Mouse (Mus musculus) lung, postnatal 0 days (tissue): ENCODE measurements around the gene Cyp2s1. TPM values are rescaled to one million over a fixed set of nuclear protein-coding genes. Genes with fewer than 3 reads are reported as not detected.

ENCODE experiments used
- ATAC-seq: fragments of 200-750 bp; cut with Nextera tagmentation; 2 replicates; pipeline ENCODE4 v1.8.0; 2017; ENCODE audit warnings: moderate library complexity
- DNase-seq: peaks from one replicate; pipeline ENCODE4 v3.0.0-alpha.2; 2016; ENCODE audit warnings: low spot score
- H3K27ac ChIP-seq: fragments of 300-500 bp; sonication (generic); 2 replicates; pipeline ENCODE4 v1.5.1; 2014; ENCODE audit warnings: antibody characterized with exemption, mild to moderate bottlenecking, low read length, mixed read lengths
- H3K27me3 ChIP-seq: fragments of 300-500 bp; sonication (generic); replicated peaks from 2 replicates; pipeline ENCODE4 v1.6.1; 2014; ENCODE audit warnings: low read length, mixed read lengths; ENCODE audit not compliant: insufficient read depth
- H3K36me3 ChIP-seq: fragments of 300-500 bp; sonication (generic); 2 replicates; pipeline ENCODE4 v1.6.1; 2014; ENCODE audit warnings: low read length, mixed read lengths; ENCODE audit not compliant: insufficient read depth
- H3K4me1 ChIP-seq: fragments of 300-500 bp; sonication (generic); 2 replicates; pipeline ENCODE4 v1.6.1; 2014; ENCODE audit warnings: antibody characterized with exemption, low read depth, low read length, mixed read lengths; ENCODE audit not compliant: insufficient read depth
- H3K4me2 ChIP-seq: fragments of 300-500 bp; sonication (generic); replicated peaks from 2 replicates; pipeline ENCODE4 v1.6.1; 2014; ENCODE audit warnings: low read depth, mild to moderate bottlenecking, low read length, moderate library complexity, mixed read lengths
- H3K4me3 ChIP-seq: fragments of 300-500 bp; sonication (generic); 2 replicates; pipeline ENCODE4 v1.5.1; 2014; ENCODE audit warnings: low read depth, low read length
- H3K9ac ChIP-seq: fragments of 300-500 bp; sonication (generic); replicated peaks from 2 replicates; pipeline ENCODE4 v1.6.1; 2014; ENCODE audit warnings: low read depth, mild to moderate bottlenecking
- H3K9me3 ChIP-seq: fragments of 300-500 bp; sonication (generic); 2 replicates; pipeline ENCODE4 v1.6.1; 2016; ENCODE audit warnings: low read length, mixed read lengths
- CTCF ChIP-seq: IDR thresholded peaks from 2 replicates; pipeline ENCODE4 v1.5.1; 2016; ENCODE audit warnings: antibody characterized with exemption, mild to moderate bottlenecking
- EP300 ChIP-seq: IDR thresholded peaks from 2 replicates; pipeline ENCODE4 v1.6.1; 2016; ENCODE audit warnings: antibody characterized with exemption, mild to moderate bottlenecking, control low read depth
- WGBS: fragments of 180-500 bp; shearing (Covaris S2); extraction: QIAGEN DNeasy Blood & Tissue Kit; methylation state at CpG from one replicate; pipeline ENCODE4 v1.1.7; 2014; 5-methylcytosine and 5-hydroxymethylcytosine counted together
- polyA plus RNA-seq: library from polyadenylated mRNA; unstranded; fragments of >200 nt; fragmentation: Nextera tagmentation; extraction: Ambion mirVana; gene quantifications from 2 replicates; pipeline ENCODE4 v1.2.1, GENCODE M21; 2015

Gene Cyp2s1
- polyA plus RNA-seq, 1 experiment from 2014 or later = 53.1 TPM

- Histone ChIP-seq H3K9me3 (no peaks in the 10 kb centered on the region), H3K27me3 (no peaks in the 10 kb centered on the region), H3K36me3 (no peaks in the 10 kb centered on the region), H3K4me2 (no peak overlapping the region), H3K4me3 (no peak overlapping the region), H3K9ac (no peak overlapping the region), H3K4me1 (peaks cover 10% of the 10 kb centered on the region; the same call in 1 of the 2 replicates), H3K27ac (peak overlapping the region; percentile 40; the same call in 1 of the 2 replicates)
- DNase-seq (peak; percentile 62), ATAC-seq (peak; percentile 74)
- 40% methylated on average over 10 of the region's 10 CpGs for WGBS
- TF ChIP-seq CTCF = no peak
- peak; percentile 76 for TF ChIP-seq EP300
Measured at GRCm38 (mm10) chr7:25835188-25835891, 18.6 kb upstream of the Cyp2s1 start.

GRCm38 (mm10) chr7:25831557-25832530, 15.1 kb upstream of the Cyp2s1 start:
- no peak for TF ChIP-seq CTCF
- TF ChIP-seq EP300 = no peak
- peaks cover 10% of the 10 kb centered on the region; the same call in 1 of the 2 replicates for H3K4me1 ChIP-seq
- 59% methylated on average over 10 of the region's 10 CpGs for WGBS
- no peaks in the 10 kb centered on the region for H3K36me3 ChIP-seq
- no peak overlapping the region for H3K4me2 ChIP-seq
- no peak for ATAC-seq
- H3K27ac ChIP-seq = no peak overlapping the region
- H3K9me3 ChIP-seq = no peaks in the 10 kb centered on the region
- no peaks in the 10 kb centered on the region for H3K27me3 ChIP-seq
- no peak overlapping the region for H3K9ac ChIP-seq
- DNase-seq = peak; percentile 35
- no peak overlapping the region for H3K4me3 ChIP-seq

DNA sequence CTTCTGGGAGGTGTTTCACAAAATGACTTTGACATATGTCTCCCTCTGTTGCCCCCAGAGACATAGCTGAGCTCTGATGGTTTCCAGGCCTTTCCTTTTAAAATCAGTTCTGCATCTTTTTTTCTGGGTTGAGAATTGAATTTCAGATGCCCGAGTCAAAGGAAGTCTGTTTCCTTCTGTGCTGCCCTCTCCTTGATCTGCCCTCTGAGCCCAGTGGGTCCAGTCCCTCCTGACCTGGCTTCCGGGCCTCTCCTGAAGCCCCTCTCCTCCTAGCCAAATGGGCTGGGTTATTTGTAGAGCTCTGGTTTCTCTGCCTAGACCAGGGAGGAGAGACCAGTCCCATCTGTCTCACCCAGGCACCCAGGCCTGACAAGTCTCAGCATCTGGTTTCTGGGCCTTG, 13.5 kb upstream of the Cyp2s1 start:
- Histone ChIP-seq H3K27ac (no peak overlapping the region), H3K36me3 (no peaks in the 10 kb centered on the region), H3K4me3 (no peak overlapping the region), H3K9ac (no peak overlapping the region), H3K27me3 (no peaks in the 10 kb centered on the region), H3K4me2 (no peak overlapping the region), H3K4me1 (peaks cover 2% of the 10 kb centered on the region; the same call in 1 of the 2 replicates), H3K9me3 (no peaks in the 10 kb centered on the region)
- WGBS = 43% methylated on average over 2 of the region's 2 CpGs
- no peak for TF ChIP-seq EP300
- no peak for TF ChIP-seq CTCF
- no peak for ATAC-seq
- DNase-seq = no peak

DNA sequence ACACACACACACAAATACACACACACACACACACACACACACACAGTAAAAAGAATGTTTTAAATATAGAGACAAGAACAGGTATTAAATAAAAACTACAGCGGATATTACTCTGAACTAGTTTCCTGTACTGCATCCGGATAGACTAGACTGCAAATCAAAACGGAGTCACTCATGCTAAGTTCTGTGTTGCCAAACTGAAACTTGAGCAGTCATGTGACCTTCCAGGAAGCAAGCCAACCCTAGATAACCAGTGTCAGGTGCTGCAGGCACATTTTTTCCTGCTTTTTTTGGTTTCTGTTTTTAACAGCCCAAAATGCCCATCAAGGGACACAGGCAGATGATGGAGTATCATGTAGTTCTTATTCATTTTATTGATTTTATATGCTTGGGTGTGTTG, 10.5 kb upstream of the Cyp2s1 start:
- WGBS = 16% methylated on average over 3 of the region's 3 CpGs
- Histone ChIP-seq H3K9me3 (no peaks in the 10 kb centered on the region), H3K4me1 (no peaks in the 10 kb centered on the region), H3K36me3 (no peaks in the 10 kb centered on the region), H3K27me3 (no peaks in the 10 kb centered on the region), H3K4me3 (no peak overlapping the region), H3K27ac (no peak overlapping the region), H3K4me2 (no peak overlapping the region), H3K9ac (no peak overlapping the region)
- ATAC-seq (peak; percentile 70), DNase-seq (peak; percentile 74)
- TF ChIP-seq EP300 = no peak

DNA sequence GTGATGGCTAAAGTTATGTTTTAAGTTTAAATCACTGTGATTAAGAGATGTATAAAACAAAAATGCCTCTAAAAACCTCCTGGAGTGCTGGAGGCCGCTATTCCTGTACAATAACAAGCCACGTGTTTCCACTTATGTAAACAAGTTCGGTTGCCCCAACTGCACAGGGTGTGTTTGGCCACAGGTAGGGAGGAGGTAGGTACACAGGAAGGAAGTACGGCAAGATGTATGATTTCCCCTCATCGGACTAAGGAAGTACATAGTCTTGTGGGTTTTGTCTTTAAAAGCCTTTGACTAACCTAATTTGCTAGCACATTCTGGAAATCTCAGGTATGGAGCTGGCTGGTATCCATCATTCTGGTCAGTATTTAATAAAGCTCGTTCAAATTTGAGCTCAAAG, 9.3 kb upstream of the Cyp2s1 start:
- ATAC-seq (no peak), DNase-seq (no peak)
- H3K4me2 ChIP-seq = no peak overlapping the region
- H3K9me3 ChIP-seq = no peaks in the 10 kb centered on the region
- no peak overlapping the region for H3K9ac ChIP-seq
- H3K4me1 ChIP-seq = no peaks in the 10 kb centered on the region
- no peak overlapping the region for H3K4me3 ChIP-seq
- TF ChIP-seq EP300 (no peak), CTCF (no peak)
- WGBS = 50% methylated on average over 6 of the region's 6 CpGs
- no peaks in the 10 kb centered on the region for H3K36me3 ChIP-seq
- no peak overlapping the region for H3K27ac ChIP-seq
- H3K27me3 ChIP-seq = no peaks in the 10 kb centered on the region

- 45% methylated on average over 9 of the region's 9 CpGs for WGBS
- H3K9me3 ChIP-seq = no peaks in the 10 kb centered on the region
- no peak overlapping the region for H3K27ac ChIP-seq
- H3K4me1 ChIP-seq = no peaks in the 10 kb centered on the region
- no peak for DNase-seq
- H3K9ac ChIP-seq = no peak overlapping the region
- H3K4me2 ChIP-seq = no peak overlapping the region
- TF ChIP-seq CTCF (no peak), EP300 (no peak)
- H3K36me3 ChIP-seq = no peaks in the 10 kb centered on the region
- H3K27me3 ChIP-seq = no peaks in the 10 kb centered on the region
- H3K4me3 ChIP-seq = no peak overlapping the region
- ATAC-seq = no peak
Measured at GRCm38 (mm10) chr7:25825043-25825442, 8.3 kb upstream of the Cyp2s1 start.
